8 mouse cellular contexts compared by ENCODE assay signal in the genomic region with DNA sequence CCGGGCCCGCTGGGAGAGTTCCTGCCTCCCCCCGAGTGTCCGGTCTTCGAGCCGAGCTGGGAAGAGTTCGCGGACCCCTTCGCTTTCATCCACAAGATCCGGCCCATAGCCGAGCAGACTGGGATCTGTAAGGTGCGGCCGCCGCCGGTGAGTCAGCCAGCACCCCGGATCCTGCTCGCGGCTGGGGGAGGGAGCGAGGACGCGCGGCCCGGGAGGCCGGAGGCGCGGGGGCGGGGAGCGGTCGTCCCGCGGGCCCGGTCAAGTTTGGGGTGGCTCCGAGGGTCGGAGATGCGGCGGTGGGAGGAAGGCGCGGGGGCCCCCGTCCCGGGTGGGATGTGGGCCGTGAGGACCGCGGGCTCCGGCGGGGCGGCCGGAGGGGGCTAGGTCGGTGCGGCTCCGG. TPM values are rescaled to one million over a fixed set of nuclear protein-coding genes. Genes with fewer than 3 reads are reported as not detected.
DNase-seq lines count a peak whose midpoint lies in the region; ATAC-seq and TF ChIP-seq lines count a peak whose summit lies in the region.

No protein-coding gene starts in this region.

- no peaks in the 10 kb centered on the region for H3K9me3 ChIP-seq in forebrain, embryonic 13.5 days (replicated peaks)
- no peaks in the 10 kb centered on the region for H3K9me3 ChIP-seq in intestine, postnatal 0 days (ENCODE audit: control insufficient read depth)
- no peaks in the 10 kb centered on the region for H3K9me3 ChIP-seq in lung, embryonic 14.5 days (ENCODE audit: low read depth, low read length)

- no peak for TF ChIP-seq CTCF in kidney, adult 2 months (conservative IDR thresholded peaks at IDR 0.05; ENCODE audit: insufficient read depth, insufficient read length, low read depth, low read length)
- TF ChIP-seq CTCF in intestine, postnatal 0 days (IDR thresholded peaks at IDR 0.05; ENCODE audit: low read depth), result no peak
- no peak for TF ChIP-seq CTCF in lung, embryonic 14.5 days (IDR thresholded peaks at IDR 0.05; ENCODE audit: low read depth)

- TF ChIP-seq POLR2A in kidney, adult 2 months (IDR thresholded peaks at IDR 0.05; ENCODE audit: low read depth, low read length), result no peak

- peak overlapping the region; percentile 73 for H3K4me3 ChIP-seq in kidney, adult 2 months (ENCODE audit: insufficient read depth, low read depth, low read length)
- H3K4me3 ChIP-seq in forebrain, embryonic 13.5 days, result peak overlapping the region; percentile 100
- H3K4me3 ChIP-seq in intestine, postnatal 0 days (ENCODE audit: low read depth, low read length), result peak overlapping the region; percentile 97
- peak overlapping the region; percentile 100 for H3K4me3 ChIP-seq in lung, embryonic 14.5 days (ENCODE audit: low read depth, low read length)

- peaks cover 3% of the 10 kb centered on the region; the same call in 1 of the 2 replicates for H3K4me1 ChIP-seq in kidney, adult 2 months (ENCODE audit: control insufficient read depth, insufficient read depth, low read length)
- H3K4me1 ChIP-seq in forebrain, embryonic 13.5 days, result peaks cover 45% of the 10 kb centered on the region
- H3K4me1 ChIP-seq in intestine, postnatal 0 days (replicated peaks; ENCODE audit: control insufficient read depth, insufficient read depth, low read length), result no peaks in the 10 kb centered on the region; the same call in 1 of the 2 replicates
- peaks cover 18% of the 10 kb centered on the region for H3K4me1 ChIP-seq in lung, embryonic 14.5 days (ENCODE audit: insufficient read depth)

- H3K9ac ChIP-seq in forebrain, embryonic 13.5 days, result peak overlapping the region; percentile 99
- H3K9ac ChIP-seq in intestine, postnatal 0 days (ENCODE audit: low read depth, low read length), result peak overlapping the region; percentile 94
- peak overlapping the region; percentile 98 for H3K9ac ChIP-seq in lung, embryonic 14.5 days

- H3K27ac ChIP-seq in kidney, adult 2 months (ENCODE audit: insufficient read depth, low read depth, low read length), result peak overlapping the region; percentile 48
- H3K27ac ChIP-seq in forebrain, embryonic 13.5 days, result peak overlapping the region; percentile 95
- peak overlapping the region; percentile 92 for H3K27ac ChIP-seq in intestine, postnatal 0 days (ENCODE audit: low read depth, low read length)
- H3K27ac ChIP-seq in lung, embryonic 14.5 days (ENCODE audit: low read depth), result peak overlapping the region; percentile 96

- H3K4me2 ChIP-seq in forebrain, embryonic 13.5 days, result peak overlapping the region; percentile 75
- H3K4me2 ChIP-seq in intestine, postnatal 0 days (replicated peaks; ENCODE audit: low read depth), result peak overlapping the region; percentile 82
- H3K4me2 ChIP-seq in lung, embryonic 14.5 days, result peak overlapping the region; percentile 67

- peak; percentile 5 for ATAC-seq in forebrain, embryonic 13.5 days
- peak; percentile 45 for ATAC-seq in intestine, postnatal 0 days
- ATAC-seq in lung, embryonic 14.5 days (ENCODE audit: insufficient read depth), result no peak

- H3K27me3 ChIP-seq in kidney, adult 2 months (replicated peaks; ENCODE audit: control insufficient read depth, insufficient read depth, low read length), result no peaks in the 10 kb centered on the region
- no peaks in the 10 kb centered on the region for H3K27me3 ChIP-seq in forebrain, embryonic 13.5 days
- H3K27me3 ChIP-seq in intestine, postnatal 0 days (replicated peaks; ENCODE audit: control insufficient read depth, insufficient read depth, low read length), result no peaks in the 10 kb centered on the region
- no peaks in the 10 kb centered on the region for H3K27me3 ChIP-seq in lung, embryonic 14.5 days (ENCODE audit: insufficient read depth, low read length)

- peak; percentile 52 for DNase-seq in kidney, adult 2 months
- no peak for DNase-seq in kidney, adult 9 months
- peak; percentile 47 for DNase-seq in T-cell, adult 2 months (ENCODE audit: low spot score)
- no peak for DNase-seq in lung, embryonic 14.5 days
- peak; percentile 22 to 30 for DNase-seq in right cerebral cortex, postnatal 36 days (ENCODE audit: low spot score in 2 of 2)
- no peak for DNase-seq in embryo, embryonic 9.5 days (ENCODE audit: extremely low spot score)

- WGBS in kidney, adult 2 months, result under 1% methylated on average over 48 of the region's 50 CpGs
- under 1% methylated on average over 35 of the region's 50 CpGs for whole genome bisulfite sequencing in forebrain, embryonic 13.5 days
- WGBS in intestine, postnatal 0 days, result under 1% methylated on average over 42 of the region's 50 CpGs
- WGBS in lung, embryonic 14.5 days, result under 1% methylated on average over 40 of the region's 50 CpGs

- no peaks in the 10 kb centered on the region for H3K36me3 ChIP-seq in kidney, adult 2 months (ENCODE audit: control insufficient read depth, insufficient read depth, low read length)
- no peaks in the 10 kb centered on the region for H3K36me3 ChIP-seq in forebrain, embryonic 13.5 days (ENCODE audit: poor library complexity, severe bottlenecking)
- no peaks in the 10 kb centered on the region for H3K36me3 ChIP-seq in intestine, postnatal 0 days (ENCODE audit: control insufficient read depth, insufficient read depth)
- H3K36me3 ChIP-seq in lung, embryonic 14.5 days (ENCODE audit: insufficient read depth), result no peaks in the 10 kb centered on the region

RNA-seq across cellular contexts. Expression of a gene that starts 0.4 kb away (rescaled TPM):
- polyA plus RNA-seq in kidney, adult 2 months (2012; rRNA removed), result 6.1 and 6.2 TPM in 2 replicates
- polyA plus RNA-seq in forebrain, embryonic 13.5 days (2015; fragmentation: Nextera tagmentation; extraction: Ambion mirVana), result 95.4 and 96.5 TPM in 2 replicates
- 12.6 and 13.0 TPM in 2 replicates for polyA plus RNA-seq in intestine, postnatal 0 days (2015; fragmentation: Nextera tagmentation; extraction: Ambion mirVana)
- 54.7 and 59.0 TPM in 2 replicates for polyA plus RNA-seq in lung, embryonic 14.5 days (2014; fragmentation: Nextera tagmentation; extraction: Ambion mirVana)

RNA-seq across cellular contexts. Expression of a gene that starts 10.9 kb away (rescaled TPM):
- 0.11 TPM in 1 of 2 replicates, not detected in the other for polyA plus RNA-seq in kidney, adult 2 months (2012; rRNA removed)
- polyA plus RNA-seq in forebrain, embryonic 13.5 days (2015; fragmentation: Nextera tagmentation; extraction: Ambion mirVana), result not detected in 2 replicates
- not detected in 2 replicates for polyA plus RNA-seq in intestine, postnatal 0 days (2015; fragmentation: Nextera tagmentation; extraction: Ambion mirVana)
- 0.27 TPM in 1 of 2 replicates, not detected in the other for polyA plus RNA-seq in lung, embryonic 14.5 days (2014; fragmentation: Nextera tagmentation; extraction: Ambion mirVana)

Comparison
In these comparisons a context has a peak if more than half of its experiments do, and no peak if none do; other contexts are left out.
1. DNase-seq: peak in kidney, adult 2 months (single experiment), T-cell, adult 2 months (single experiment) and right cerebral cortex, postnatal 36 days (2 of 2); none in kidney, adult 9 months (single experiment), lung, embryonic 14.5 days (single experiment) and embryo, embryonic 9.5 days (single experiment).
2. Peak in every context shown above with its lines, with median percentiles within 50 percentile points of each other: H3K27ac ChIP-seq, H3K4me3 ChIP-seq, H3K4me2 ChIP-seq and H3K9ac ChIP-seq.